Mouse (Mus musculus) cerebellum, adult 2 months (tissue): ENCODE results near the gene Ogdh.

Experiments used
- CTCF ChIP-seq: fragments of 200-500 bp; IDR thresholded peaks from 2 replicates; pipeline ENCODE4 v1.5.1; 2011; ENCODE audit warnings: low read depth, mild to moderate bottlenecking, control low read depth, low read length, moderate library complexity, borderline replicate concordance; ENCODE audit not compliant: insufficient read depth
- POLR2A ChIP-seq: fragments of 200-500 bp; IDR thresholded peaks from 2 replicates; pipeline ENCODE4 v1.6.1; 2011; ENCODE audit warnings: low read length, control low read depth, borderline replicate concordance; ENCODE audit not compliant: insufficient read depth

GRCm38 (mm10) chr11:6393866-6394265, 102.4 kb downstream of the Ogdh start:
- TF ChIP-seq CTCF (no peak), POLR2A (no peak)
